Mouse (Mus musculus) splenic B cell, adult 2 months (primary cell): Measurements from ENCODE around the gene Enc1.

ENCODE experiments used
- DNase-seq: peaks from one replicate; pipeline ENCODE4 v3.0.0-alpha.2; 2011; ENCODE audit warnings: low read depth, low spot score
- H3K27me3 ChIP-seq: 2 replicates; pipeline ENCODE4 v1.6.1; 2012; ENCODE audit warnings: mild to moderate bottlenecking, low read length, moderate library complexity, mixed read lengths; ENCODE audit not compliant: control insufficient read depth, poor library complexity, insufficient read depth, severe bottlenecking
- H3K36me3 ChIP-seq: 2 replicates; pipeline ENCODE4 v1.6.1; 2012; ENCODE audit warnings: mild to moderate bottlenecking, low read length, moderate library complexity, mixed read lengths; ENCODE audit not compliant: control insufficient read depth, poor library complexity, insufficient read depth, severe bottlenecking

The Enc1 gene

GRCm38 (mm10) chr13:97275482-97275881, 34.6 kb downstream of the Enc1 start:
- H3K36me3 ChIP-seq = no peaks in the 10 kb centered on the region
- no peaks in the 10 kb centered on the region for H3K27me3 ChIP-seq
- no peak for DNase-seq

GRCm38 (mm10) chr13:97282051-97282910, 41.4 kb downstream of the Enc1 start:
- H3K27me3 ChIP-seq = no peaks in the 10 kb centered on the region
- no peaks in the 10 kb centered on the region for H3K36me3 ChIP-seq
- no peak for DNase-seq

GRCm38 (mm10) chr13:97282911-97283281, 42.0 kb downstream of the Enc1 start:
- no peak for DNase-seq
- no peaks in the 10 kb centered on the region for H3K36me3 ChIP-seq
- no peaks in the 10 kb centered on the region for H3K27me3 ChIP-seq

- DNase-seq = no peak
- H3K36me3 ChIP-seq = no peaks in the 10 kb centered on the region
- H3K27me3 ChIP-seq = no peaks in the 10 kb centered on the region
Measured at GRCm38 (mm10) chr13:97287046-97287445, 46.1 kb downstream of the Enc1 start.

- DNase-seq = no peak
- Histone ChIP-seq H3K36me3 (no peaks in the 10 kb centered on the region), H3K27me3 (no peaks in the 10 kb centered on the region)
Measured at GRCm38 (mm10) chr13:97290747-97291146, 49.8 kb downstream of the Enc1 start.

GRCm38 (mm10) chr13:97291354-97291753, 50.4 kb downstream of the Enc1 start:
- no peaks in the 10 kb centered on the region for H3K27me3 ChIP-seq
- no peaks in the 10 kb centered on the region for H3K36me3 ChIP-seq
- no peak for DNase-seq

- no peaks in the 10 kb centered on the region for H3K27me3 ChIP-seq
- DNase-seq = no peak
Measured at GRCm38 (mm10) chr13:97292026-97292425, 51.1 kb downstream of the Enc1 start.

GRCm38 (mm10) chr13:97292451-97293245, 51.7 kb downstream of the Enc1 start:
- no peak for DNase-seq
- Histone ChIP-seq H3K36me3 (no peaks in the 10 kb centered on the region), H3K27me3 (no peaks in the 10 kb centered on the region)

More at GRCm38 (mm10) chr13:97292026-97292425, 51.1 kb downstream of the Enc1 start:
- H3K36me3 ChIP-seq = no peaks in the 10 kb centered on the region

- no peak for DNase-seq
- Histone ChIP-seq H3K27me3 (no peaks in the 10 kb centered on the region), H3K36me3 (no peaks in the 10 kb centered on the region)
Measured at GRCm38 (mm10) chr13:97295101-97295852, 54.4 kb downstream of the Enc1 start.

- Histone ChIP-seq H3K36me3 (no peaks in the 10 kb centered on the region), H3K27me3 (no peaks in the 10 kb centered on the region)
- DNase-seq = no peak
Measured at GRCm38 (mm10) chr13:97295853-97296219, 54.9 kb downstream of the Enc1 start.

GRCm38 (mm10) chr13:97296281-97296680, 55.4 kb downstream of the Enc1 start:
- no peak for DNase-seq
- no peaks in the 10 kb centered on the region for H3K36me3 ChIP-seq
- H3K27me3 ChIP-seq = no peaks in the 10 kb centered on the region

GRCm38 (mm10) chr13:97296757-97297156, 55.9 kb downstream of the Enc1 start:
- no peaks in the 10 kb centered on the region for H3K27me3 ChIP-seq
- DNase-seq = no peak
- H3K36me3 ChIP-seq = no peaks in the 10 kb centered on the region

GRCm38 (mm10) chr13:97297418-97298050, 56.6 kb downstream of the Enc1 start:
- Histone ChIP-seq H3K27me3 (no peaks in the 10 kb centered on the region), H3K36me3 (no peaks in the 10 kb centered on the region)
- DNase-seq = no peak

GRCm38 (mm10) chr13:97298896-97299295, 58.0 kb downstream of the Enc1 start:
- DNase-seq = no peak
- Histone ChIP-seq H3K27me3 (no peaks in the 10 kb centered on the region), H3K36me3 (no peaks in the 10 kb centered on the region)
